Comparison of ENCODE assay signal across 31 mouse cellular contexts in genomic region chr15:78470495-78471276, GRCm38 (mm10). TPM values are rescaled to one million over a fixed set of nuclear protein-coding genes. Genes with fewer than 3 reads are reported as not detected.
DNase-seq lines count a peak whose midpoint lies in the region; ATAC-seq and TF ChIP-seq lines count a peak whose summit lies in the region.
"Had no signal": no experiment of that assay in that cellular context is flagged by ENCODE, and none has a peak within 500 bp of the region (broad histone marks: within the 10 kb centered on the region; RNA-seq: fewer than 3 reads in every experiment).

No protein-coding gene starts in this region.

- intact Hi-C loops in heart, postnatal 10 days (cut with DNase I) = no loop called here

- no peak overlapping the region for H3K4me2 ChIP-seq in heart, embryonic 11.5 days
- no peak overlapping the region for H3K4me2 ChIP-seq in liver, embryonic 14.5 days (ENCODE audit: low read depth)
- H3K4me2 ChIP-seq: heart, embryonic 13.5 days; hindbrain, embryonic 14.5 days; midbrain, embryonic 13.5 days had no signal

- H3K36me3 ChIP-seq in heart, embryonic 11.5 days (ENCODE audit: control insufficient read depth, insufficient read depth, low read length) = no peaks in the 10 kb centered on the region
- no peaks in the 10 kb centered on the region for H3K36me3 ChIP-seq in liver, embryonic 14.5 days (replicated peaks; ENCODE audit: control insufficient read depth, insufficient read depth, low read depth)
- H3K36me3 ChIP-seq: heart, embryonic 13.5 days; midbrain, embryonic 13.5 days had no signal

- TF ChIP-seq CTCF in liver, embryonic 14.5 days (IDR thresholded peaks at IDR 0.05; ENCODE audit: low read depth) = no peak

- no peak for ATAC-seq in heart, embryonic 11.5 days (replicated peaks; ENCODE audit: insufficient number of reproducible peaks, low FRiP score, low TSS enrichment)
- peak; percentile 46; the same call in 1 of the 2 replicates for ATAC-seq in liver, embryonic 14.5 days (ENCODE audit: insufficient read depth)
- ATAC-seq: activated CD4-positive, CD25-positive, alpha-beta regulatory T cell, adult 4 months; forebrain, embryonic 14.5 days; intestine, postnatal 0 days; lung, postnatal 0 days; midbrain, embryonic 13.5 days had no signal

- no peak overlapping the region for H3K27ac ChIP-seq in heart, embryonic 11.5 days (ENCODE audit: low read depth, low read length)
- no peak overlapping the region for H3K27ac ChIP-seq in liver, embryonic 14.5 days
- H3K27ac ChIP-seq: gastrocnemius, adult 2 months; heart, embryonic 13.5 days; hindbrain, embryonic 14.5 days; midbrain, embryonic 13.5 days had no signal

- DNase-seq in adrenal gland, adult 2 months = peak; percentile 56
- no peak for DNase-seq in adrenal gland, adult 8-10 months
- DNase-seq in heart, postnatal 10 days = peak; percentile 40 to 51
- peak; percentile 82 for DNase-seq in adipocyte (ENCODE audit: low spot score)
- peak in 1 of 3 experiments; percentile 26 for DNase-seq in liver, embryonic 14.5 days (ENCODE audit: low read depth in 3 of 3, low spot score in 3 of 3)
- no peak for DNase-seq in c-Kit-positive CD71-positive TER-119-positive erythroid progenitor cells, embryonic 14.5 days (ENCODE audit: low spot score)
- no peak for DNase-seq in urinary bladder, adult 18-20 months (ENCODE audit: low spot score in 2 of 2)
- DNase-seq: cerebellum, adult 11 months; cerebellum, adult 9-10 months; cerebellum, postnatal 36 days; gastrocnemius, adult 2 months; kidney, adult 9 months; kidney, postnatal 14 days; layer of hippocampus, adult 9-11 months; lung, adult 18-20 months; lung, postnatal 4 days; thymus, postnatal 4 days had no signal

- no peak overlapping the region for H3K4me3 ChIP-seq in heart, embryonic 11.5 days (ENCODE audit: low read depth, low read length)
- H3K4me3 ChIP-seq in liver, embryonic 14.5 days (ENCODE audit: insufficient read depth in 1 of 2, low read depth in 2 of 2, low read length in 2 of 2) = no peak overlapping the region
- H3K4me3 ChIP-seq: gastrocnemius, adult 2 months; heart, embryonic 13.5 days; megakaryocyte, embryonic 14.5 days; midbrain, embryonic 13.5 days had no signal

- H3K27me3 ChIP-seq in heart, embryonic 11.5 days (ENCODE audit: control insufficient read depth, insufficient read depth, low read length) = no peaks in the 10 kb centered on the region
- no peaks in the 10 kb centered on the region for H3K27me3 ChIP-seq in liver, embryonic 14.5 days (ENCODE audit: control insufficient read depth, insufficient read depth, low read length)
- H3K27me3 ChIP-seq: CH12.LX; heart, embryonic 13.5 days had no signal

- no peaks in the 10 kb centered on the region for H3K9me3 ChIP-seq in heart, embryonic 11.5 days (replicated peaks; ENCODE audit: control insufficient read depth, low read length)
- no peaks in the 10 kb centered on the region for H3K9me3 ChIP-seq in liver, embryonic 14.5 days (ENCODE audit: control insufficient read depth, low read length)
- H3K9me3 ChIP-seq: heart, embryonic 13.5 days; megakaryocyte, embryonic 14.5 days; midbrain, embryonic 13.5 days had no signal

- H3K4me1 ChIP-seq in heart, embryonic 11.5 days (ENCODE audit: control insufficient read depth, insufficient read depth, low read length) = peaks cover 8% of the 10 kb centered on the region; the same call in 1 of the 2 replicates
- H3K4me1 ChIP-seq in liver, embryonic 14.5 days (replicated peaks; ENCODE audit: control insufficient read depth in 2 of 2, insufficient read depth in 2 of 2, low read length in 1 of 2) = peaks cover 0 to 7% of the 10 kb centered on the region in 2 experiments; a peak in 2 of 4 replicates
- H3K4me1 ChIP-seq: midbrain, embryonic 13.5 days had no signal

- no peak for TF ChIP-seq EP300 in liver, embryonic 14.5 days (IDR thresholded peaks at IDR 0.05; ENCODE audit: low read depth)

- H3K9ac ChIP-seq in heart, embryonic 11.5 days (ENCODE audit: low read depth, low read length) = no peak overlapping the region
- no peak overlapping the region for H3K9ac ChIP-seq in liver, embryonic 14.5 days (replicated peaks)
- H3K9ac ChIP-seq: heart, embryonic 13.5 days; hindbrain, embryonic 14.5 days; midbrain, embryonic 13.5 days had no signal

- 64% methylated on average over 4 of the region's 4 CpGs for WGBS in heart, embryonic 11.5 days (ENCODE audit: insufficient replicate concordance)
- 53% methylated on average over 4 of the region's 4 CpGs for WGBS in liver, embryonic 14.5 days (ENCODE audit: insufficient replicate concordance)

RNA-seq across cellular contexts. Expression of gene Tmprss6, which starts 2.3 kb away (rescaled TPM):
- 1 to 10 TPM in 1 of 2 experiments, under 1 TPM in 1; 0.59 to 3.3 TPM for total RNA-seq in adrenal gland, adult 2 months (2021)
- polyA plus RNA-seq in adrenal gland, adult 2 months (2012; rRNA removed) = 3.5 and 4.7 TPM in 2 replicates
- total RNA-seq in adrenal gland, adult 8-10 months (2022) = 1 to 10 TPM; 1.1 to 2.8 (median 2.0) TPM
- total RNA-seq in heart, postnatal 10 days (2021) = under 1 TPM; 0.10 to 0.45 TPM
- 0.64 TPM in 1 of 2 replicates, not detected in the other for polyA plus RNA-seq in heart, embryonic 11.5 days (2014; fragmentation: Nextera tagmentation; extraction: Ambion mirVana)
- 11.9 and 14.4 TPM in 2 replicates for polyA plus RNA-seq in liver, embryonic 14.5 days (2012; rRNA removed)
- 9.8 and 10.7 TPM in 2 replicates for polyA plus RNA-seq in liver, embryonic 14.5 days (2014; fragmentation: Nextera tagmentation; extraction: Ambion mirVana)
- total RNA-seq: gastrocnemius, adult 2 months; heart, postnatal 25 days; left cerebral cortex, postnatal 10 days; monocyte, adult 5-6 weeks had no signal
- polyA plus RNA-seq: activated CD4-positive, CD25-positive, alpha-beta regulatory T cell, adult 4 months had no signal

RNA-seq across cellular contexts. Expression of gene Il2rb, which starts 24.4 kb away (rescaled TPM):
- total RNA-seq in adrenal gland, adult 2 months (2021) = 1 to 10 TPM; 1.3 to 1.5 TPM
- 3.8 and 4.9 TPM in 2 replicates for polyA plus RNA-seq in adrenal gland, adult 2 months (2012; rRNA removed)
- 1 to 10 TPM; 1.2 to 2.7 (median 1.9) TPM for total RNA-seq in adrenal gland, adult 8-10 months (2022)
- total RNA-seq in heart, postnatal 10 days (2021) = under 1 TPM; 0.20 to 0.26 TPM
- polyA plus RNA-seq in heart, embryonic 11.5 days (2014; fragmentation: Nextera tagmentation; extraction: Ambion mirVana) = not detected in 2 replicates
- 0.26 and 0.29 TPM in 2 replicates for polyA plus RNA-seq in liver, embryonic 14.5 days (2012; rRNA removed)
- 0.37 and 0.52 TPM in 2 replicates for polyA plus RNA-seq in liver, embryonic 14.5 days (2014; fragmentation: Nextera tagmentation; extraction: Ambion mirVana)
- total RNA-seq: gastrocnemius, adult 2 months had no signal
- polyA plus RNA-seq: forebrain, embryonic 14.5 days; limb, embryonic 11.5 days; midbrain, embryonic 13.5 days had no signal

RNA-seq across cellular contexts. Expression of gene Kctd17, which starts 42.3 kb away (rescaled TPM):
- total RNA-seq in adrenal gland, adult 2 months (2021) = 100 to 1,000 TPM in 1 of 2 experiments, 10 to 100 TPM in 1; 81.6 to 102 TPM
- polyA plus RNA-seq in adrenal gland, adult 2 months (2012; rRNA removed) = 344 and 374 TPM in 2 replicates
- 100 to 1,000 TPM in 2 of 4 experiments, 10 to 100 TPM in 2; 80.2 to 106 (median 96.4) TPM for total RNA-seq in adrenal gland, adult 8-10 months (2022)
- total RNA-seq in heart, postnatal 10 days (2021) = 10 to 100 TPM; 80.7 TPM
- 16.8 and 21.3 TPM in 2 replicates for polyA plus RNA-seq in heart, embryonic 11.5 days (2014; fragmentation: Nextera tagmentation; extraction: Ambion mirVana)
- polyA plus RNA-seq in liver, embryonic 14.5 days (2012; rRNA removed) = 7.1 and 8.7 TPM in 2 replicates
- polyA plus RNA-seq in liver, embryonic 14.5 days (2014; fragmentation: Nextera tagmentation; extraction: Ambion mirVana) = 3.0 and 3.3 TPM in 2 replicates
- total RNA-seq: CH12.LX had no signal

Comparison
In these comparisons a context has a peak if more than half of its experiments do, and no peak if none do; other contexts are left out.
1. DNase-seq: peak in adrenal gland, adult 2 months (single experiment), heart, postnatal 10 days (2 of 2) and adipocyte (single experiment); none in adrenal gland, adult 8-10 months (single experiment), c-Kit-positive CD71-positive TER-119-positive erythroid progenitor cells, embryonic 14.5 days (single experiment) and urinary bladder, adult 18-20 months (0 of 2).